ENCODE assay signal across 8 mouse cellular contexts in genomic region chr1:97976072-97976471, GRCm38 (mm10).
DNase-seq lines count a peak whose midpoint lies in the region; ATAC-seq and TF ChIP-seq lines count a peak whose summit lies in the region.
"Had no signal": no experiment of that assay in that cellular context is flagged by ENCODE, and none has a peak within 500 bp of the region (broad histone marks: within the 10 kb centered on the region; RNA-seq: fewer than 3 reads in every experiment).

No protein-coding gene starts in this region.

- peak overlapping the region; percentile 99 for H3K27ac ChIP-seq in heart, embryonic 16.5 days (ENCODE audit: low read length)
- H3K27ac ChIP-seq in liver, postnatal 0 days (ENCODE audit: low read depth) = no peak overlapping the region

- no peaks in the 10 kb centered on the region for H3K27me3 ChIP-seq in heart, embryonic 16.5 days (ENCODE audit: control insufficient read depth, insufficient read depth, low read length)
- H3K27me3 ChIP-seq in liver, postnatal 0 days (ENCODE audit: insufficient read depth, low read length) = peaks cover 3% of the 10 kb centered on the region; the same call in 1 of the 2 replicates

- no peak for TF ChIP-seq EP300 in liver, postnatal 0 days (IDR thresholded peaks at IDR 0.05; ENCODE audit: low read depth)

- H3K4me1 ChIP-seq in heart, embryonic 16.5 days (ENCODE audit: control insufficient read depth, insufficient read depth, low read length) = peaks cover 27% of the 10 kb centered on the region
- no peaks in the 10 kb centered on the region for H3K4me1 ChIP-seq in liver, postnatal 0 days (ENCODE audit: insufficient read depth)

- 25% methylated on average over 13 of the region's 13 CpGs for WGBS in heart, embryonic 16.5 days
- WGBS in liver, postnatal 0 days (ENCODE audit: insufficient replicate concordance) = 65% methylated on average over 13 of the region's 13 CpGs

- no peak for TF ChIP-seq POLR2A in brain, embryonic 14.5 days (IDR thresholded peaks at IDR 0.05; ENCODE audit: borderline replicate concordance, extremely low read depth, insufficient read depth, insufficient read length, poor library complexity, severe bottlenecking)

- H3K36me3 ChIP-seq in heart, embryonic 16.5 days (ENCODE audit: control insufficient read depth, insufficient read depth) = 0 out of 2 replicates have a peak, but pooled peaks cover 6% of the 10 kb centered on the region
- H3K36me3 ChIP-seq in liver, postnatal 0 days (replicated peaks; ENCODE audit: insufficient read depth, low read length) = no peaks in the 10 kb centered on the region
- H3K36me3 ChIP-seq: liver, embryonic 15.5 days had no signal

- H3K4me2 ChIP-seq in heart, embryonic 16.5 days (ENCODE audit: low read depth, low read length) = peak overlapping the region; percentile 71
- peak overlapping the region; percentile 80; the same call in 1 of the 2 replicates for H3K4me2 ChIP-seq in liver, postnatal 0 days (ENCODE audit: low read depth, low read length)

- H3K4me3 ChIP-seq in heart, embryonic 16.5 days (ENCODE audit: low read length) = peak overlapping the region; percentile 79
- H3K4me3 ChIP-seq in liver, postnatal 0 days (ENCODE audit: low read depth, low read length) = peak overlapping the region; percentile 49

- H3K9ac ChIP-seq in heart, embryonic 16.5 days (ENCODE audit: low read length) = peak overlapping the region; percentile 95
- H3K9ac ChIP-seq in liver, postnatal 0 days (replicated peaks) = no peak overlapping the region

- TF ChIP-seq CTCF in brain, embryonic 14.5 days (IDR thresholded peaks at IDR 0.05; ENCODE audit: borderline replicate concordance, extremely low read depth, insufficient read depth, insufficient read length) = peak; percentile 22; the same call in 1 of the 2 replicates
- TF ChIP-seq CTCF in liver, postnatal 0 days (IDR thresholded peaks at IDR 0.05; ENCODE audit: low read depth) = no peak

- ATAC-seq in heart, embryonic 16.5 days (replicated peaks; ENCODE audit: extremely low read depth, insufficient read depth, low FRiP score) = no peak
- no peak for ATAC-seq in liver, postnatal 0 days
- no peak for ATAC-seq in cerebellum, adult (ENCODE audit: insufficient number of reproducible peaks, low FRiP score, low TSS enrichment)

- no peaks in the 10 kb centered on the region for H3K9me3 ChIP-seq in heart, embryonic 16.5 days (replicated peaks; ENCODE audit: control insufficient read depth, low read length)
- H3K9me3 ChIP-seq in liver, postnatal 0 days (ENCODE audit: low read length) = no peaks in the 10 kb centered on the region
- H3K9me3 ChIP-seq: liver, embryonic 15.5 days had no signal

- peak; percentile 45 for DNase-seq in MN1 (ENCODE audit: low spot score)
- DNase-seq in brain, embryonic 14.5 days (ENCODE audit: low read depth) = peak; percentile 40
- no peak for DNase-seq in liver, postnatal 0 days
- no peak for DNase-seq in urinary bladder, postnatal 4 days (ENCODE audit: low spot score in 2 of 2)
- DNase-seq in thymus, adult 18-20 months = no peak

Comparison
In these comparisons a context has a peak if more than half of its experiments do, and no peak if none do; other contexts are left out.
1. DNase-seq: peak in MN1 (single experiment) and brain, embryonic 14.5 days (single experiment); none in liver, postnatal 0 days (single experiment), urinary bladder, postnatal 4 days (0 of 2) and thymus, adult 18-20 months (0 of 2).